Mouse (Mus musculus) frontal cortex, postnatal 25 days (tissue): ENCODE measurements at regions not wholly inside any gene's neighbourhood (a gene's known extent, or its start where the extent isn't known, plus 50 kb on each side); places are given as distances from the start of the nearest gene placed in this dataset.

Experiments used
- DNase-seq, 2 experiments: peaks; one replicate each; pipeline ENCODE4 v3.0.0; 2022; ENCODE audit warnings: low spot score in 2 of 2

GRCm38 (mm10) chr14:33856992-33857391 lies 66.4 kb upstream of the Gdf10 start:
- DNase-seq, result no peak

GRCm38 (mm10) chr14:33864796-33865195 lies 58.6 kb upstream of the Gdf10 start:
- no peak for DNase-seq

DNA sequence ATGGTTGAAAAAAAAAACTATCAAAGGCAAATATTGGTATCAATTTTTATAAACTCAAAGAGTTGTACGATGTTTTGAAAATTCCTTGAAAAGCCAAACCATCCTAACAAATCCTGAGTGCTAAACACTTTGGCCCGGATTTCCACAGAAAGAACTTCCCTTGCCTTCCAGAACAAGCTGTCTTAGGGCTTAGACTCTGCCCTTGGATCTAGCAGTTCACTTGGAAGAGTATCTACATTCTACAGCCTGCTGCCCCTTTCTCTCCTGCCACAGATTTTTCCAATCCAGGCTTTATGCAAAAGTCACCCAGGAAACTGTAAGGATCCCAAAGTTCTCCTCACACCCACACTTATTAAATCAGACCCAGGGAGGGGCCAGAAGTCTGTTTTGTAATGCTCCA lies 57.6 kb upstream of the Gdf10 start:
- DNase-seq, result no peak

DNA sequence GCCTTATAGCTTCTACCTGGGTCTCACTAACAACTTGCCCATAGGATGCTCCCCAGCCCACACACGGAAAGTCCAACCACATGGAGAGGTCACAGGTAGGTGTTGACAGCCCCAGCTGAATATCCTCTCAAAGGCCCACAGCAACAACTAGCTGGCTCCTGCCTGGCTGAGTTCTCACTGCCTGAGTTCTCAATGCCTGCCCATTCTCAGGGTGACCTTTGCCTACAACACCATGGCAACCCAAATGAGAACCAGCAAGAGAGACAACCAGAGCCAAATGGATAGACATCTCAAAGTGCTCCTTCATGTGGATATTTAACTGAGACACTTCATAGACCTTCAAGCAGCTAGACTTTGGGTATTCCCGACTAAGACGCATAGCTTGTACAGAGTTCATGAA lies 55.7 kb upstream of the Gdf10 start:
- DNase-seq, result no peak
